Mouse (Mus musculus) midbrain, embryonic 15.5 days (tissue): ENCODE data around the gene Iqsec1. TPM values are rescaled to one million over a fixed set of nuclear protein-coding genes. Genes with fewer than 3 reads are reported as not detected.
A peak's percentile ranks its signal among the peaks of the same experiment; 100 is the strongest.

Experiments
- ATAC-seq: fragments of 200-750 bp; cut with Nextera tagmentation; replicated peaks from 2 replicates; pipeline ENCODE4 v1.8.0; 2017; ENCODE audit warnings: moderate TSS enrichment
- H3K27ac ChIP-seq: fragments of 300-500 bp; sonication (generic); 2 replicates; pipeline ENCODE4 v1.5.1; 2015; ENCODE audit warnings: mild to moderate bottlenecking, inconsistent platforms
- H3K27me3 ChIP-seq: fragments of 300-500 bp; sonication (generic); replicated peaks from 2 replicates; pipeline ENCODE4 v1.6.1; 2015; ENCODE audit warnings: inconsistent platforms
- H3K36me3 ChIP-seq: fragments of 300-500 bp; sonication (generic); replicated peaks from 2 replicates; pipeline ENCODE4 v1.6.1; 2015; ENCODE audit warnings: inconsistent platforms
- H3K4me1 ChIP-seq: fragments of 300-500 bp; sonication (generic); 2 replicates; pipeline ENCODE4 v1.6.1; 2015; ENCODE audit warnings: inconsistent platforms
- H3K4me2 ChIP-seq: fragments of 300-500 bp; sonication (generic); 2 replicates; pipeline ENCODE4 v1.6.1; 2015; ENCODE audit warnings: inconsistent platforms, mild to moderate bottlenecking, moderate library complexity
- H3K4me3 ChIP-seq: fragments of 300-500 bp; sonication (generic); 2 replicates; pipeline ENCODE4 v1.5.1; 2015; ENCODE audit warnings: mild to moderate bottlenecking, inconsistent platforms
- H3K9ac ChIP-seq: fragments of 300-500 bp; sonication (generic); 2 replicates; pipeline ENCODE4 v1.6.1; 2015; ENCODE audit warnings: mild to moderate bottlenecking, inconsistent platforms
- H3K9me3 ChIP-seq: fragments of 300-500 bp; sonication (generic); 2 replicates; pipeline ENCODE4 v1.6.1; 2016; ENCODE audit warnings: inconsistent platforms
- WGBS: fragments of 180-500 bp; shearing (Covaris S2); methylation state at CpG from one replicate; pipeline ENCODE4 v1.1.7; 2015; ENCODE audit warnings: mixed read lengths; 5-methylcytosine and 5-hydroxymethylcytosine counted together
- polyA plus RNA-seq: library from polyadenylated mRNA; unstranded; fragments of >200 nt; fragmentation: Nextera tagmentation; extraction: Ambion mirVana; gene quantifications from 2 replicates; pipeline ENCODE4 v1.2.1, GENCODE M21; 2015

Gene Iqsec1
- polyA plus RNA-seq, 1 experiment from 2014 or later = 25.9 TPM

GRCm38 (mm10) chr6:90622758-90623455, 365.6 kb downstream of the Iqsec1 start:
- Histone ChIP-seq H3K9ac (no peak overlapping the region), H3K9me3 (no peaks in the 10 kb centered on the region), H3K4me3 (no peak overlapping the region), H3K27me3 (no peaks in the 10 kb centered on the region), H3K4me2 (no peak overlapping the region), H3K27ac (no peak overlapping the region), H3K36me3 (no peaks in the 10 kb centered on the region), H3K4me1 (0 out of 2 replicates have a peak, but pooled peaks cover 3% of the 10 kb centered on the region)
- WGBS = 36% methylated on average over 11 of the region's 11 CpGs
- 0 out of 2 replicates have a peak, but pooled peaks have one; percentile 18 for ATAC-seq

- Histone ChIP-seq H3K27me3 (no peaks in the 10 kb centered on the region), H3K27ac (no peak overlapping the region), H3K36me3 (no peaks in the 10 kb centered on the region), H3K4me3 (no peak overlapping the region), H3K9ac (no peak overlapping the region), H3K4me1 (0 out of 2 replicates have a peak, but pooled peaks cover 3% of the 10 kb centered on the region), H3K4me2 (no peak overlapping the region), H3K9me3 (no peaks in the 10 kb centered on the region)
- 84% methylated on average over 6 of the region's 6 CpGs for WGBS
- no peak for ATAC-seq
Measured at GRCm38 (mm10) chr6:90621584-90621890, 366.9 kb downstream of the Iqsec1 start.

GRCm38 (mm10) chr6:90620791-90621583, 367.5 kb downstream of the Iqsec1 start:
- Histone ChIP-seq H3K9me3 (no peaks in the 10 kb centered on the region), H3K4me2 (no peak overlapping the region), H3K4me1 (0 out of 2 replicates have a peak, but pooled peaks cover 3% of the 10 kb centered on the region), H3K9ac (no peak overlapping the region), H3K36me3 (no peaks in the 10 kb centered on the region), H3K27me3 (no peaks in the 10 kb centered on the region), H3K4me3 (no peak overlapping the region), H3K27ac (no peak overlapping the region)
- WGBS = 37% methylated on average over 9 of the region's 9 CpGs
- ATAC-seq = no peak

- WGBS = 76% methylated on average over 5 of the region's 5 CpGs
- H3K9me3 ChIP-seq = no peaks in the 10 kb centered on the region
- H3K36me3 ChIP-seq = no peaks in the 10 kb centered on the region
- H3K4me2 ChIP-seq = no peak overlapping the region
- no peak overlapping the region for H3K9ac ChIP-seq
- no peak for ATAC-seq
- H3K27me3 ChIP-seq = no peaks in the 10 kb centered on the region
- H3K27ac ChIP-seq = no peak overlapping the region
- 0 out of 2 replicates have a peak, but pooled peaks cover 3% of the 10 kb centered on the region for H3K4me1 ChIP-seq
- H3K4me3 ChIP-seq = no peak overlapping the region
Measured at GRCm38 (mm10) chr6:90619936-90620335, 368.5 kb downstream of the Iqsec1 start.

DNA sequence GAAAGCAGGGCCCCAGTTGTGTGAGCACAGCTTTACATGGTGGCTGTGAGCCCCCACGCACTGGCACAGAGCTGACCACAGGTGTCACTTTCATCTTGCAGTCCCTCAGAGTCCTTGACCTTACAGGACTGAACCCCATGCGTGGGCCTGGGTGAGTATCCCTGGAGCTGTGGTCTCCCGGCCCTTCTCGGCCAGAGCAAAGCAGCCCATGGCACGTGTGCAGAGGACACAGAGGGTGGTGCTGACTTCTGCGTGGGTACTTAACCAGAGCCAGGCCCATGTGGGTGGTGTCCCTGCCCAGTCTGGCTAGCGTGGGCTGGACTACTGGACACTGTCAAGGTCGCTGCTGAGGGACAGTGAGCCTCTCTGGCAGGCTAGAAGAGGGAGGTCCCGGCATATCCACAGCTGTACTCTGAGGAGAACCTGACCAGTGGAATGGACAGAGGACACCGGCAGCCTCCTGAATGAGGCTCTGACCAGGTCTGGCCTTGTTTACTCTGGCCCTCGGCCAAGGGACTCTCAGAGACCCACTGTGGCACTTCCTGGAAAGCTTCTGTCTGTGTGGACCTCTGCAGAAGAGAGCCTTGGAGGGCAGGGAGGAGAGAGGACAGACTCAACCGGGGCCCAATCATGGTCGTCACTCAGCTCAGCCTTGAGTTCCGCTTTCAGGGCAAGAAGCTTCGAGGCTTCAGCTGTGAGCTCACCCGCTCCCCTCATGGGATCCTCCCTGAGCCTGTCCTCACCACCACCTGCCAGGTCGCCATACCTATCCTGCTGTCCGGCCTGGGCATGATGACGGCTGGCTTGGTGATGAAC, 369.5 kb downstream of the Iqsec1 start:
- ATAC-seq = no peak

DNA sequence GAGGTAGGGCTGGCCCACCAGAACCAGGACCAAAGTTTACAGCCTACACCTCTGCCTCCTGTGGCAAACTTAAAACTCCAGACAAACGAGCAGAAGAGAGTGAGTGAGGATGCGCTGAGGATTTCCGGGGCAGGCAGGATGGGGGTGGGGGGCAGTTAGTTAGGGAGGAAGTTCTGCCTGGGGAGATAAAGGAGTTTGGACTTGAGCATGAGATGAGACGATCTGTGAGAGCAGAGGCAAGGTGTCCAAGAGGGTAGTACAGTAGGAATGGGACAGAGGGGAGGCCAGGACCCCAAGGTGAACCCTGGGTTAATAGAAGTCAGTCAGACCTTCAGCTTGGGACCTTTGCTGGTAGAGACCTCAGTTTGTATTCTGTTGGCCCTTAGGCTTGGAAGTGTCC, 370.2 kb downstream of the Iqsec1 start:
- Histone ChIP-seq H3K27ac (no peak overlapping the region), H3K9ac (no peak overlapping the region), H3K4me2 (no peak overlapping the region), H3K4me1 (0 out of 2 replicates have a peak, but pooled peaks cover 3% of the 10 kb centered on the region), H3K36me3 (no peaks in the 10 kb centered on the region), H3K9me3 (no peaks in the 10 kb centered on the region), H3K4me3 (no peak overlapping the region), H3K27me3 (no peaks in the 10 kb centered on the region)
- WGBS = 79% methylated on average over 4 of the region's 4 CpGs
- ATAC-seq = no peak

More for the DNA sequence above, 369.5 kb downstream of the Iqsec1 start:
- H3K4me3 ChIP-seq = no peak overlapping the region
- H3K9ac ChIP-seq = no peak overlapping the region
- H3K4me1 ChIP-seq = 0 out of 2 replicates have a peak, but pooled peaks cover 3% of the 10 kb centered on the region
- H3K36me3 ChIP-seq = no peaks in the 10 kb centered on the region
- WGBS = 87% methylated on average over 19 of the region's 19 CpGs
- H3K9me3 ChIP-seq = no peaks in the 10 kb centered on the region
- H3K27ac ChIP-seq = no peak overlapping the region
- no peaks in the 10 kb centered on the region for H3K27me3 ChIP-seq
- H3K4me2 ChIP-seq = no peak overlapping the region

- H3K27ac ChIP-seq = no peak overlapping the region
- H3K9ac ChIP-seq = no peak overlapping the region
- no peak for ATAC-seq
- no peaks in the 10 kb centered on the region for H3K9me3 ChIP-seq
- no peaks in the 10 kb centered on the region for H3K4me1 ChIP-seq
- 91% methylated on average over 6 of the region's 6 CpGs for WGBS
- no peaks in the 10 kb centered on the region for H3K36me3 ChIP-seq
- H3K4me2 ChIP-seq = no peak overlapping the region
- H3K4me3 ChIP-seq = no peak overlapping the region
- no peaks in the 10 kb centered on the region for H3K27me3 ChIP-seq
Measured at GRCm38 (mm10) chr6:90616481-90616880, 372.0 kb downstream of the Iqsec1 start.

DNA sequence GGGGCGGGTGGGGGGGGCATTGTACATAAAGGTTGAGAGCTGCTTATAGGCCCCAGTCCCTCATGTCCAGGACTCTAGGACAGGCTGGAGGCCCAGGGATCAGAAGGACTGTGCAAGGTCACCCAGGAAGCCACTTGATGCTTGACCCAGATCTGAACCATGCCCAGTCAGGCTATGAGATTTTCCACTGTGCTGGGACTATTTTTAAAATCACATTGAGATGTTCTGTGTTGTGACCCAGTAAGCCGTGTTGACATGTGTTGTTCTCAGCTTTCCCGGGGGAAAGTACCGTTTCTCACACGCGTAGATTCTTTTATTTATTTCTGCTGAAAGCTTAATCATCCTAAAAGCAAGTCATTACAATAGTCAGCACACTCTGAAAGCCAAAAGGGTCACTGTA, 372.5 kb downstream of the Iqsec1 start:
- no peaks in the 10 kb centered on the region for H3K27me3 ChIP-seq
- H3K27ac ChIP-seq = no peak overlapping the region
- H3K9ac ChIP-seq = no peak overlapping the region
- no peaks in the 10 kb centered on the region for H3K36me3 ChIP-seq
- no peak overlapping the region for H3K4me3 ChIP-seq
- H3K4me1 ChIP-seq = no peaks in the 10 kb centered on the region
- no peaks in the 10 kb centered on the region for H3K9me3 ChIP-seq
- H3K4me2 ChIP-seq = no peak overlapping the region
- 70% methylated on average over 6 of the region's 6 CpGs for WGBS
- ATAC-seq = 0 out of 2 replicates have a peak, but pooled peaks have one; percentile 25

DNA sequence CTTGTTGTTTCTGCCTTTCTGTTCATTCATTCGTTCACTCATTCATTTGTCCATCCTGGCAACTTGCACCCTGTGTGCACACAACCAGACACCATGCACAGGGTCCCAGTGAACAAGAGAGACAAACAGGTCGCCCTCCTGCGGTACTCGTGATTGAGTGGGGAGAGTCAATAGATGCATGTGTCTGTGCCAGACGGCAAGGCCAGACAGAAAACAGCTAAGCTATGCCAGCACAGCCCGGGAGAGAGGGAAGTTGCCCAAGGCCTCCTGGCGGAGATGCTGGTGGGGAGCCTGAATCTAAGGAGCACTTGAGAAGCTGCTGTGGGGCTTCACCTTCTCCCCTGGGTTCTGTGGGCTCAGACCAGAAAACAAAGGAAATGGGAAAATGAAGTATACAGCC, 373.1 kb downstream of the Iqsec1 start:
- H3K4me1 ChIP-seq = no peaks in the 10 kb centered on the region
- no peaks in the 10 kb centered on the region for H3K9me3 ChIP-seq
- H3K36me3 ChIP-seq = no peaks in the 10 kb centered on the region
- H3K27me3 ChIP-seq = no peaks in the 10 kb centered on the region
- no peak for ATAC-seq
- H3K4me3 ChIP-seq = no peak overlapping the region
- WGBS = 71% methylated on average over 7 of the region's 7 CpGs
- H3K27ac ChIP-seq = no peak overlapping the region
- H3K4me2 ChIP-seq = no peak overlapping the region
- H3K9ac ChIP-seq = no peak overlapping the region

DNA sequence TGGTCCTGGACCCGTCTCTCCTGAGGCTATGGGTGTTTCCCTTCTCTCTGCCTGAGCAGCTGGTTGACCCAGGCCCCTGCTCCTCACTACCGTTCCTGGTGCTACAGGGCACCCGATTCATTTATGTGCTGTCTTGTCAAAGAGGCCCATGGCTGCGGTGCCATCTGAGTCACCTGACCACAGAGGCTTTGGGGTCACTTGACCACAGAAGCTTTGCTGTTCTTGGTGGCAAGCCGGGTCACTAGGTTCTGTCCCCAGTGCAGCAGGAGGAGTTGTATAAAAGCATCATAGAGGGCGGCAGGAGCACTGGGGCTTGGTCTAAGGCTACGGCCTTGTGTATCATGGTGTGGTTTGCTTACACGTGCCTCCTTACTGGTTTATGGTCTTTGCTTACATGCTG, 375.2 kb downstream of the Iqsec1 start:
- no peaks in the 10 kb centered on the region for H3K4me1 ChIP-seq
- H3K36me3 ChIP-seq = no peaks in the 10 kb centered on the region
- no peak overlapping the region for H3K4me3 ChIP-seq
- no peaks in the 10 kb centered on the region for H3K9me3 ChIP-seq
- no peaks in the 10 kb centered on the region for H3K27me3 ChIP-seq
- H3K4me2 ChIP-seq = no peak overlapping the region
- 86% methylated on average over 8 of the region's 8 CpGs for WGBS
- ATAC-seq = no peak
- no peak overlapping the region for H3K9ac ChIP-seq
- no peak overlapping the region for H3K27ac ChIP-seq

- Histone ChIP-seq H3K4me1 (0 out of 2 replicates have a peak, but pooled peaks cover 6% of the 10 kb centered on the region), H3K27me3 (no peaks in the 10 kb centered on the region), H3K4me3 (no peak overlapping the region), H3K27ac (no peak overlapping the region), H3K9ac (no peak overlapping the region), H3K36me3 (no peaks in the 10 kb centered on the region), H3K9me3 (no peaks in the 10 kb centered on the region), H3K4me2 (no peak overlapping the region)
- WGBS = 91% methylated on average over 5 of the region's 5 CpGs
- ATAC-seq = no peak
Measured at GRCm38 (mm10) chr6:90610248-90610647, 378.2 kb downstream of the Iqsec1 start.

GRCm38 (mm10) chr6:90608186-90608585, 380.3 kb downstream of the Iqsec1 start:
- WGBS = 70% methylated on average over 6 of the region's 6 CpGs
- H3K36me3 ChIP-seq = no peaks in the 10 kb centered on the region
- no peak overlapping the region for H3K4me3 ChIP-seq
- H3K4me1 ChIP-seq = 0 out of 2 replicates have a peak, but pooled peaks cover 12% of the 10 kb centered on the region
- no peak overlapping the region for H3K27ac ChIP-seq
- no peak for ATAC-seq
- no peaks in the 10 kb centered on the region for H3K9me3 ChIP-seq
- H3K27me3 ChIP-seq = no peaks in the 10 kb centered on the region
- H3K4me2 ChIP-seq = no peak overlapping the region
- no peak overlapping the region for H3K9ac ChIP-seq
